Mouse (Mus musculus) limb, embryonic 11.5 days (tissue): ENCODE results near the gene Creb1. TPM values are rescaled to one million over a fixed set of nuclear protein-coding genes. Genes with fewer than 3 reads are reported as not detected.
"Not testable (repeated sequence)": the region's sequence is repeated elsewhere in the genome, so short reads cannot be mapped to it uniquely, and the experiment has no call there.

Experiments used
- ATAC-seq: fragments of 200-750 bp; cut with Nextera tagmentation; 2 replicates; pipeline ENCODE4 v1.8.0; 2017; ENCODE audit warnings: low read depth; ENCODE audit not compliant: insufficient number of reproducible peaks, low FRiP score, low TSS enrichment
- DNase-seq: peaks from one replicate; pipeline ENCODE4 v3.0.0-alpha.2; 2015; ENCODE audit warnings: low spot score
- H3K27ac ChIP-seq: fragments of 300-500 bp; sonication (generic); replicated peaks from 2 replicates; pipeline ENCODE4 v1.5.1; 2014; ENCODE audit warnings: low read depth, mild to moderate bottlenecking, low read length
- H3K27me3 ChIP-seq: fragments of 300-500 bp; sonication (generic); 2 replicates; pipeline ENCODE4 v1.6.1; 2014; ENCODE audit warnings: mild to moderate bottlenecking, low read length, mixed read lengths; ENCODE audit not compliant: control insufficient read depth, insufficient read depth
- H3K36me3 ChIP-seq: fragments of 300-500 bp; sonication (generic); 2 replicates; pipeline ENCODE4 v1.6.1; 2014; ENCODE audit warnings: mild to moderate bottlenecking, low read length, moderate library complexity, mixed read lengths; ENCODE audit not compliant: control insufficient read depth, insufficient read depth
- H3K4me1 ChIP-seq: fragments of 300-500 bp; sonication (generic); 2 replicates; pipeline ENCODE4 v1.6.1; 2014; ENCODE audit warnings: low read length, mixed read lengths; ENCODE audit not compliant: control insufficient read depth, insufficient read depth
- H3K4me2 ChIP-seq: fragments of 300-500 bp; sonication (generic); 2 replicates; pipeline ENCODE4 v1.6.1; 2014; ENCODE audit warnings: low read depth, mild to moderate bottlenecking, moderate library complexity; ENCODE audit not compliant: severe bottlenecking
- H3K4me3 ChIP-seq: fragments of 300-500 bp; sonication (generic); 2 replicates; pipeline ENCODE4 v1.5.1; 2014; ENCODE audit warnings: low read depth, low read length
- H3K9ac ChIP-seq: fragments of 300-500 bp; sonication (generic); 2 replicates; pipeline ENCODE4 v1.6.1; 2014; ENCODE audit warnings: mild to moderate bottlenecking, low read length
- H3K9me3 ChIP-seq: fragments of 300-500 bp; sonication (generic); 2 replicates; pipeline ENCODE4 v1.6.1; 2016; ENCODE audit warnings: low read length; ENCODE audit not compliant: control insufficient read depth
- WGBS: fragments of 180-500 bp; shearing (Covaris S2); extraction: QIAGEN DNeasy Blood & Tissue Kit; methylation state at CpG from one replicate; pipeline ENCODE4 v1.1.7; 2014; 5-methylcytosine and 5-hydroxymethylcytosine counted together
- polyA plus RNA-seq: library from polyadenylated mRNA; unstranded; fragments of >200 nt; fragmentation: Nextera tagmentation; extraction: Ambion mirVana; gene quantifications from 2 replicates; pipeline ENCODE4 v1.2.1, GENCODE M21; 2014

Creb1 gene
- polyA plus RNA-seq, 1 experiment from 2014 or later, result 50.4 TPM

- Histone ChIP-seq H3K27me3 (no peaks in the 10 kb centered on the region), H3K9me3 (no peaks in the 10 kb centered on the region), H3K4me2 (no peak overlapping the region), H3K4me3 (no peak overlapping the region), H3K36me3 (peaks cover 4% of the 10 kb centered on the region; the same call in 1 of the 2 replicates), H3K9ac (no peak overlapping the region), H3K27ac (no peak overlapping the region), H3K4me1 (no peaks in the 10 kb centered on the region)
- WGBS, result 94% methylated on average over 3 of the region's 3 CpGs
- DNase-seq (no peak), ATAC-seq (no peak)
Measured at GRCm38 (mm10) chr1:64560105-64560504, 27.7 kb downstream of the Creb1 start.

DNA sequence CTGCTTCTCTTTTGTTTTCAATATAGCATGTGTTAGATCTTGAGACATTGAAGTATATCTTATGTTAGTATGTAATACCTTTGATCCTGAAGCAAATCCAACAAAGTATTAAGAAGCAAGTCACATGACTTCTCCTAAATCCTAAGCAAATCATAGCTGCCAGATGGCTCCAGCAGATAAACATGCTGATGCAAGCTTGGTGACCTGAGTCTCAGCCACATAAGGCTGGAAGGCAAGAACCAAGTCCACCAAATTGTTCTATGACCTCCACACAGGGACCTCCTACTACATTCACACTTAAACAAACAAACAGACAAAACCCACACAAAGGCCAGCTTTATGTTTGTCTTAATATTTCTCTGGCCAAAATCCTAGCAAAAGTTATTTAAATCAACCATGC is 35.8 kb downstream of the Creb1 start:
- no peak overlapping the region for H3K4me3 ChIP-seq
- no peak for ATAC-seq
- no peaks in the 10 kb centered on the region for H3K9me3 ChIP-seq
- no peaks in the 10 kb centered on the region for H3K4me1 ChIP-seq
- DNase-seq, result no peak
- H3K27ac ChIP-seq, result no peak overlapping the region
- H3K27me3 ChIP-seq, result no peaks in the 10 kb centered on the region
- no peak overlapping the region for H3K9ac ChIP-seq
- H3K36me3 ChIP-seq, result no peaks in the 10 kb centered on the region; the same call in 1 of the 2 replicates
- H3K4me2 ChIP-seq, result no peak overlapping the region

DNA sequence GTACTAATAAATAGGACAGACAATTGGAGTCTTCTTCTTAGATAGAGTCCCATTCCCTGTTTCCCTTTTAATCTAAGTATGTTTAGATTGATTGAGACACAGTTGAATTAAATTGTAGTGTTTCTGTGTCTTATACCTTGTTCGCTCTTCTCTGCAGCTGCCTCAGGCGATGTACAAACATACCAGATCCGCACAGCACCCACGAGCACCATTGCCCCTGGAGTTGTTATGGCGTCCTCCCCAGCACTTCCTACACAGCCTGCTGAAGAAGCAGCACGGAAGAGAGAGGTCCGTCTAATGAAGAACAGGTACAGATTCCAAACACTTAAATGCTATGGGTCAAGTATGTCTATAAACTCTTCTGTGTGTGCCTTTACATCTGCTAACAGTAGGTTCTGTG is 43.6 kb downstream of the Creb1 start:
- Histone ChIP-seq H3K4me2 (no peak overlapping the region), H3K27ac (no peak overlapping the region), H3K9ac (no peak overlapping the region), H3K4me3 (no peak overlapping the region), H3K27me3 (no peaks in the 10 kb centered on the region), H3K36me3 (peaks cover 8% of the 10 kb centered on the region; the same call in 1 of the 2 replicates), H3K9me3 (no peaks in the 10 kb centered on the region), H3K4me1 (no peaks in the 10 kb centered on the region)
- ATAC-seq, result no peak
- DNase-seq, result no peak
- WGBS, result 89% methylated on average over 7 of the region's 7 CpGs

DNA sequence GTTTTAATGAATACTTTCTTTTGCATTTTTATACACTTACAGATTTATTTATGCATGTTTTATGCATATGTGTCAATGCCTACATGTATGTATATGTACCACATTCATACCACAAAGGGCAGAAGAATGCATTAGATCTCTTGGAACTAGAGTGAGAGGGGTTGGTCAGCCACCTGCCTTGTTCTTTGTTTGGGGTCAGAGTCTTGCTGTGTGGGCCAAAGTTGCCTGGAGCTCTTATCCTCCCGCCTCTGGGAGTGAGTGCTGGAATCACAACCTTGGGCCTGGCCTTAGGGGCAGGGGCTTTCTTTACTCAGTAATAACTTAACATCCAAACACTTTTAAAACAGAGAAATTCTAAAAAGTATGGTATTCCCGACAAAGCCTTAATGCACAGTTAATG is 44.3 kb downstream of the Creb1 start:
- WGBS, result 92% methylated on average over 2 of the region's 2 CpGs

GRCm38 (mm10) chr1:64577911-64578310 is 45.5 kb downstream of the Creb1 start:
- not testable (repeated sequence) for H3K9me3 ChIP-seq, ATAC-seq
- peaks cover 15% of the 10 kb centered on the region for H3K36me3 ChIP-seq

More for the DNA sequence above, 44.3 kb downstream of the Creb1 start:
- H3K27me3 ChIP-seq, result no peaks in the 10 kb centered on the region
- no peak for ATAC-seq
- H3K4me3 ChIP-seq, result no peak overlapping the region
- no peak overlapping the region for H3K27ac ChIP-seq
- peaks cover 11% of the 10 kb centered on the region; the same call in 1 of the 2 replicates for H3K36me3 ChIP-seq
- H3K4me1 ChIP-seq, result no peaks in the 10 kb centered on the region
- H3K9me3 ChIP-seq, result no peaks in the 10 kb centered on the region
- no peak overlapping the region for H3K4me2 ChIP-seq
- no peak overlapping the region for H3K9ac ChIP-seq
- DNase-seq, result no peak

GRCm38 (mm10) chr1:64578801-64579200 is 46.4 kb downstream of the Creb1 start:
- Histone ChIP-seq H3K27ac (no peak overlapping the region), H3K27me3 (no peaks in the 10 kb centered on the region), H3K4me3 (no peak overlapping the region), H3K9me3 (no peaks in the 10 kb centered on the region), H3K9ac (no peak overlapping the region), H3K36me3 (peaks cover 15% of the 10 kb centered on the region), H3K4me1 (no peaks in the 10 kb centered on the region), H3K4me2 (no peak overlapping the region)
- ATAC-seq (no peak), DNase-seq (no peak)
- 92% methylated on average over 3 of the region's 3 CpGs for WGBS

More at GRCm38 (mm10) chr1:64577911-64578310, 45.5 kb downstream of the Creb1 start:
- H3K27me3 ChIP-seq, DNase-seq, H3K4me2 ChIP-seq, H3K9ac ChIP-seq, H3K27ac ChIP-seq, H3K4me3 ChIP-seq, H3K4me1 ChIP-seq: not testable (repeated sequence)
- 54% methylated on average over 9 of the region's 9 CpGs for WGBS

- 74% methylated on average over 5 of the region's 5 CpGs for WGBS
- Histone ChIP-seq H3K4me3 (no peak overlapping the region), H3K9ac (no peak overlapping the region), H3K4me1 (no peaks in the 10 kb centered on the region), H3K9me3 (no peaks in the 10 kb centered on the region), H3K4me2 (no peak overlapping the region), H3K27ac (no peak overlapping the region), H3K27me3 (no peaks in the 10 kb centered on the region), H3K36me3 (peaks cover 2% of the 10 kb centered on the region; the same call in 1 of the 2 replicates)
- no peak for ATAC-seq
- DNase-seq, result no peak
Measured at GRCm38 (mm10) chr1:64598926-64599325, 66.5 kb downstream of the Creb1 start.

DNA sequence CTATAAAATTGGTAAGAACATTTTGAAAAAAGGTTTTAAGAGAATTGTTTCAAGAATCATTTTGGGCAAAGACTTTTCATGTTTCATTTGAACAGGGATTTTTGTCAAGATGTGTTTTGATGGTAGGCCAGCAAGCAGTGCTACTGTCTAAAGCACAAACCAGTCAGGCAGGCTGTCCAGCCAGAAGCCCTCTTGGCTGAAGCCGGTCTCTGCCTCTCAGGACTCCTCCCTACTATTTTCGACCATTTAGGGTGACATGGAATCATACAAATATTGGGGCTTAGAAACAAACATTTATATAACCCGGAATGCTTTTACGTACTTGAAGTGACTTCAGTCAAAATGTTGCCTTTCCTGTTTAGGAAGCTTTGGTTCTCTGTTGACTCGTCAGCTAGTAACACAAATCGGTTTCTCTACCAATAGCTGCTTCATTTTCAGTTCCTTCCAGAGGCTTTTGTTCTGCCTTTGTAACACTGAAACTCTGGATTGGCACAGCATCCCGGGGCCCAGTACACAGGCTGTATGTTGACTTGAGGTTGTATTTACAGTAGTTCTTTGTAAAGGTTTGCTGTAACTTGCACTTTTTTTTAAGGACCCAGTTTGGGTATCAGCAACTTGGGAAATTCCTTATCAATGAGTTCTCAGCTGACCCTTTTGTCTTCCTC is 68.1 kb downstream of the Creb1 start:
- ATAC-seq, result no peak
- H3K27me3 ChIP-seq, result no peaks in the 10 kb centered on the region
- H3K9me3 ChIP-seq, result no peaks in the 10 kb centered on the region
- peaks cover 2% of the 10 kb centered on the region; the same call in 1 of the 2 replicates for H3K36me3 ChIP-seq
- H3K9ac ChIP-seq, result no peak overlapping the region
- no peak overlapping the region for H3K27ac ChIP-seq
- H3K4me1 ChIP-seq, result no peaks in the 10 kb centered on the region
- H3K4me3 ChIP-seq, result no peak overlapping the region
- no peak overlapping the region for H3K4me2 ChIP-seq
- DNase-seq, result no peak
- 92% methylated on average over 7 of the region's 7 CpGs for WGBS
